Mouse (Mus musculus) left cerebral cortex, postnatal 36 days (tissue): ENCODE data around the gene Txnrd3. TPM values are rescaled to one million over a fixed set of nuclear protein-coding genes. Genes with fewer than 3 reads are reported as not detected.
A peak's percentile ranks its signal among the peaks of the same experiment; 100 is the strongest.

Experiments used
- DNase-seq, 2 experiments: peaks; one replicate each; pipeline ENCODE4 v3.0.0; 2021 to 2022; ENCODE audit warnings: low spot score in 2 of 2, mixed read lengths in 1 of 2
- intact Hi-C: fragments of 180-260 bp; cut with DNase I; formaldehyde crosslinking; loops from one replicate; pipeline ENCODE4 v1.15.1; 2025
- total RNA-seq, 2 experiments: library from RNA; stranded (reverse); gene quantifications; 2 replicates each; pipeline ENCODE4 v1.2.3; 2021

Gene Txnrd3
- total RNA-seq, 2 experiments from 2014 or later, result 3.3 to 4.6 TPM

- intact Hi-C loops, result no loop called here
- DNase-seq, result no peak
Measured at GRCm38 (mm10) chr6:89649897-89650296, 6.1 kb downstream of the Txnrd3 start.

DNA sequence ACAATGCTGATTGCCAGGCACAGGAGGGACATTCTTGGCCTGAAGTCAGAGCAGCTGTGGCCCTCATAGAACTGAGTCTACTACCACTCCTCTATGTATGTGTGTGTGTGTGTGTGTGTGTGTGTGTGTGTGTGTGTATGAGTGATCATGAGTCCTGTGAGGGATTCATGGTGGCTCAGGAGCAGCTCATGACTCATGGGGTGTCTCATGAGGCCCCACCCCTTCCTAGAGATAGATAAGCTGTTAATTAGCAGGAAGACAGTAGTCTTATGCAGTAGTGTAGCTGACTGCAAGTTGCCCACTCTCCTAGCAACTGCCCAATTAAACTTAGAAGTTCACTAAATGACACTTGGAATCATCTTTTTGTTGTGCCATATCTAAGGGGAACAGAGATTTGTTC is 8.0 kb downstream of the Txnrd3 start:
- intact Hi-C loops, result no loop called here
- no peak for DNase-seq

DNA sequence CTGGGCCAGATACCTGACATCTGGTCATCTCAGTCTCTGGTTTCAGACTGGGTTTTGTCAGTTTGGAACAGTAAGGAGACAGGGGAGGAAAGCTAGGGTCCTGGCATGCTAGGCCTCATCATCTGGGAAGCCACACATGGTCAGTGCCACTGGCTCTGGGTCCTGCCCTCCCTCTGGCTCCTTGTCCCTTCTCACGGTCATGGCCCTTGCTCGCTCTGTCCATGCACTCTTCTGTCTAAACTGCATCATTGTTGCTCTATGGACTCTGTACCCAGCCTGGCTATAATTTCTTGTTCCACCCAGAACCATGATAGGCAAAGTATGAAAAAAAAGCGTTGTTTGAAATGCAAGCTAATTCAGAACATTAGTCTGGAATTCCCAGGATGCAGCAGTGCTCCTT is 11.2 kb downstream of the Txnrd3 start:
- DNase-seq, result no peak
- intact Hi-C loops, result no loop called here

GRCm38 (mm10) chr6:89658342-89658741 is 14.6 kb downstream of the Txnrd3 start:
- intact Hi-C loops, result no loop called here

GRCm38 (mm10) chr6:89658931-89659330 is 15.1 kb downstream of the Txnrd3 start:
- no peak for DNase-seq
- intact Hi-C loops, result no loop called here

More at GRCm38 (mm10) chr6:89658342-89658741, 14.6 kb downstream of the Txnrd3 start:
- no peak for DNase-seq

GRCm38 (mm10) chr6:89659692-89660423 is 16.1 kb downstream of the Txnrd3 start:
- intact Hi-C loops, result no loop called here
- peak; percentile 21 to 38 for DNase-seq

GRCm38 (mm10) chr6:89660490-89660889 is 16.7 kb downstream of the Txnrd3 start:
- intact Hi-C loops, result no loop called here
- no peak for DNase-seq

DNA sequence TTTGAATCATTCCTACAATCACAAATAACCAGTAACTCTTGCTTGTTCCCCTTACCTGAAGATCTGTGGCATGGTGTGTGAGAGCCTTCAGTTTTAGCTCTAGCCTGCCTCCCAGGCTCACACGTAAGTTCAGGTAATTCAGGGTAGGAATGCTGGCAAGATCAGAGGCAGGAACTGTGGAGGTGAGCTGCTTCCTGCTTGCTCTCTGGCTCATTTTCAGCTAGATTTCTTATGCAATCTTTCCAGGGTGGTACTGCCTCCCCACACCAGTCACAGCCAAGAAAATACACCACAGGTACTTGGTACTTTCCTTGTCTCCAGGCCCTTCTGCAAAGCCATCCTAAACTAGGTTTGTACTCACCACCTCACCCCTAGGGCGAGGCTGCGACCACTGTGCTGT is 18.7 kb downstream of the Txnrd3 start:
- intact Hi-C loops, result no loop called here
- no peak for DNase-seq

GRCm38 (mm10) chr6:89665155-89665554 is 21.4 kb downstream of the Txnrd3 start:
- intact Hi-C loops, result no loop called here
- no peak for DNase-seq

- intact Hi-C loops, result no loop called here
- DNase-seq, result peak in 1 of 2 experiments; percentile 1
Measured at GRCm38 (mm10) chr6:89665667-89666066, 21.9 kb downstream of the Txnrd3 start.

DNA sequence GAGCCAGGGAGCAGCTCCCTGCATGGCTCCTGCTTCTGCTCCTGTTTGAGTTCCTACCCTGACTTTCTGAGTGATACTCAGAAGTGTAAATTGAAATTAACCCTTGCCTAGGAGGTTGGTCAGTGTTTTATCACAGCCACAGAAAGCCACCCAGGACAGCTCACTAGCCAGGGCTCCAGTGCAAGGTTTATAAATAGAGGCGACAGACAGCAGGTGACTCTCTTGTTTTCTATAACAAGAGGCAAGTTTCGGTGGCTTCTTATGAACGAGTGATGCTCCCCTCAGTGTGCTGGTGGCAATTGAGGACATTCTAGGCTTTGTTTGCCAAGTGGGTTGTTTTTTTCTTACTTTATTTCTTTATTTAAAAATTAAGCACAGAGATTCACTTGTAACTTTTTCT is 23.2 kb downstream of the Txnrd3 start:
- no peak for DNase-seq
- intact Hi-C loops, result no loop called here

GRCm38 (mm10) chr6:89669556-89669955 is 25.8 kb downstream of the Txnrd3 start:
- intact Hi-C loops, result no loop called here
- peak in 1 of 2 experiments; percentile 1 for DNase-seq

- no peak for DNase-seq
- intact Hi-C loops, result loop anchor here (10.0 kb wide), 1 partner anchor 753 kb away; the partner anchor contains the start of gene Cfap100
Measured at GRCm38 (mm10) chr6:89671431-89671830, 27.6 kb downstream of the Txnrd3 start.

DNA sequence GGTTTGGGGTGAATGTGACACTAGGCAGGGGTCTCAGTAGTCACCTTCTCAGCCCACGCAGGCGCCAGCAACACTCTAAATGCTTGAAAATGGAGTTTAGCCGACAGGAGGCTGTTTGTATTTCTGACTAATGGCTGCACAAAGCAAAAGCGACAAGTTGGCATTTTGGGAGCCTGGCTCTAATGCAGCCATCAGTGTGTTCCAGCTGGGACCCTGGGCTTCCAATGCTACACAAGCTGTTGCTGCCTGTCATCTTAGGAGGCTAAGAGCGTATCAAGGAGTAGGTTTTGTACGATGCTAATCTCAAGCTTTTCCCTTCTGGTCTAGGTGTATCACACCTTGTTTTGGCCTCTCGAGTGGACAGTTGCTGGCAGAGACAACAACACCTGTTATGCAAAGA is 28.9 kb downstream of the Txnrd3 start:
- no peak for DNase-seq
- intact Hi-C loops, result loop anchor here (10.0 kb wide), 1 partner anchor 752 kb away; the partner anchor contains the start of gene Cfap100

DNA sequence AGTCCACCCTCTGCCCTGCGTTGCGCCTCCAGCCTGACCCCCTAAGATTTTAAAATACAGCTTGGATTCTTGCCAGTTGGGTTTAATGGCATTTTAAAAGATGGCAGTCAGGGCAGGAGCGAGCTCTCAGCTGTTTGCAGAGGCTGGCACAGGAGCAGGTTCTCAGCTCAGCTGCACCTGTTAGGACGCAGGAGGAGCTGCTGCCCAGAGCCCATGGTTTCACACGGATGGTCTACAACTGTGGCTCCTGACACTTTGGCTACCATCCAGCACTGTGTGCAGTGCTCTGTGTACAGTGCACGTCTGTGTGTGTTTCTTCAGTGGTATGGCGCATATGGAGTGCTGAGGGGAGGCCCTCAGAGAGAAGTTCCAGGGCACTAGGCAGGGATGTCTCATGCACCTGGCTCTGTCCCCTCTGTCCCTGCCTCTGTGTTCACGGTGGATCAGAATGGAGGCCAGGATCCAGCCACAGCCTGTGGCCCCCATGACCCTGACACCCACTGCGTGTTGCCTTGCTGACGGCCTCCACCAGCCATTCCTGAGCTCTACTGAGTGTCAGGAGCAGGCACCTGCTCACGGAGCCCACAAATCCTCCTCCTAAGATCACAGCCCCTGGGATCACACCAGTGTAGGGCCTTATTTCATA is 29.5 kb downstream of the Txnrd3 start:
- DNase-seq, result no peak
- intact Hi-C loops, result loop anchor here (10.0 kb wide), 1 partner anchor 752 kb away; the partner anchor contains the start of gene Cfap100

- DNase-seq, result no peak
- intact Hi-C loops, result loop anchor here (10.0 kb wide), 1 partner anchor 746 kb away; the partner anchor contains the start of gene Cfap100
Measured at GRCm38 (mm10) chr6:89678522-89678921, 34.7 kb downstream of the Txnrd3 start.

GRCm38 (mm10) chr6:89679291-89679835 is 35.6 kb downstream of the Txnrd3 start:
- peak; percentile 57 to 68 for DNase-seq
- intact Hi-C loops, result loop anchor here (1.0 to 10.0 kb wide), 2 partner anchors 648 to 745 kb away; partner anchors contain the start of gene Cfap100

- peak; percentile 71 for DNase-seq
- intact Hi-C loops, result no loop called here
Measured at GRCm38 (mm10) chr6:89680155-89680554, 36.4 kb downstream of the Txnrd3 start.

DNA sequence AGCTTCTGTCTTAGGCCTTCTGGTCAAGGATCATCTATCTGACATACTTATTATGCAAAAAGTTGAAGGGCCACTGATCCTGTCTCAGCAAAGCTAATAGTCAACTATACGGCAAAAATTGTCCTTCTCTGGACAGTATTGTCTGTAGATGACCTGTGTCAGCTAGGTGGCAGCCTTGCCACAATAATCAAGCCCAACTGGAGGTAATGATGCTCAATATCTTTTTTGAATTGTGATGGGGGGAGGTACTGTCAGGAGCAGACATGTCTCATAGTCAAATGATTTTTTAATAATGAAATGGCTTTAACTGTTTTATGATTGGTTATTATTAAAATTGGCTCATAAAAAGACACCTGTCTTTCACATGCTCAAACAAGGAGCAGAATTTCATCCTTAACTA is 40.4 kb downstream of the Txnrd3 start:
- DNase-seq, result no peak
- intact Hi-C loops, result no loop called here

- intact Hi-C loops, result no loop called here
- no peak for DNase-seq
Measured at GRCm38 (mm10) chr6:89687100-89687499, 43.3 kb downstream of the Txnrd3 start.

DNA sequence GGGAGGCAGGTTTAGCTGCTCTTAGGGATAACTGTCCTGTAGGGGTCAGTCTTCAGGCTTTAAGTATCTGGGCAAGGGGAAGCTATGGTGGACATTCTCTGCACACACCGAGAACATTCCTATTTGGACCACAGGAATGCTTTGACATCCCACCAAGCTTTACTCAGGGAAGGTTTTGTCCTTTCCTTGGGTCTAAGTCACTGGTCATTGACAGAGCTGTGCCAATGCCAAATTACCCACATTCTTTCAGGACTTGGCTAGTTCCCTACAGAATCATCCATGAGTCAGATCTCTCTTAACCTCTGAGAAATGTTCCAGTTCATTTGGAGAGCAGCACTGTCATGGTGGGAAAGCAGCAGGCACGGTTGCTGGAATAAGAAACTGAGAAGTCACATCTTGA is 62.8 kb downstream of the Txnrd3 start:
- intact Hi-C loops, result no loop called here
- no peak for DNase-seq
